Mouse (Mus musculus) telencephalon, adult 2 months (tissue): ENCODE measurements around the gene Mdh2.

Experiments used
- DNase-seq: peaks from one replicate; pipeline ENCODE4 v3.0.0-alpha.2; 2011; ENCODE audit warnings: low read depth, low spot score

Mdh2 gene

GRCm38 (mm10) chr5:135778471-135779445, at the start of gene Mdh2:
Gene Mdh2, plus strand, starts transcription at chr5:135778480.
- peak; percentile 100 for DNase-seq

- DNase-seq: no peak
Measured at GRCm38 (mm10) chr5:135729351-135729750, 48.9 kb upstream of the Mdh2 start.

GRCm38 (mm10) chr5:135730278-135730677, 48.0 kb upstream of the Mdh2 start:
- DNase-seq: no peak

GRCm38 (mm10) chr5:135730916-135731315, 47.4 kb upstream of the Mdh2 start:
- no peak for DNase-seq

- DNase-seq: no peak
Measured at GRCm38 (mm10) chr5:135731322-135731721, 47.0 kb upstream of the Mdh2 start.

- DNase-seq: no peak
Measured at GRCm38 (mm10) chr5:135733071-135733470, 45.2 kb upstream of the Mdh2 start.

- DNase-seq: no peak
Measured at GRCm38 (mm10) chr5:135734057-135734680, 44.1 kb upstream of the Mdh2 start.

GRCm38 (mm10) chr5:135735741-135736140, 42.5 kb upstream of the Mdh2 start:
- DNase-seq: no peak

- no peak for DNase-seq
Measured at GRCm38 (mm10) chr5:135736544-135736943, 41.7 kb upstream of the Mdh2 start.

- no peak for DNase-seq
Measured at GRCm38 (mm10) chr5:135737154-135737553, 41.1 kb upstream of the Mdh2 start.

GRCm38 (mm10) chr5:135738266-135738665, 40.0 kb upstream of the Mdh2 start:
- DNase-seq: no peak

GRCm38 (mm10) chr5:135742156-135742555, 36.1 kb upstream of the Mdh2 start:
- DNase-seq: no peak

GRCm38 (mm10) chr5:135742941-135743740, 35.1 kb upstream of the Mdh2 start:
- no peak for DNase-seq

- DNase-seq: peak; percentile 69
Measured at GRCm38 (mm10) chr5:135743741-135744609, 34.3 kb upstream of the Mdh2 start, which contains the start of gene Tmem120a. Gene Tmem120a, minus strand, starts transcription at chr5:135744448.

- DNase-seq: no peak
Measured at GRCm38 (mm10) chr5:135744742-135745141, 33.5 kb upstream of the Mdh2 start.

GRCm38 (mm10) chr5:135751041-135751440, 27.2 kb upstream of the Mdh2 start:
- no peak for DNase-seq

GRCm38 (mm10) chr5:135751595-135751994, 26.7 kb upstream of the Mdh2 start:
- DNase-seq: no peak

- no peak for DNase-seq
Measured at GRCm38 (mm10) chr5:135761881-135762280, 16.4 kb upstream of the Mdh2 start.

- DNase-seq: no peak
Measured at GRCm38 (mm10) chr5:135763526-135763925, 14.8 kb upstream of the Mdh2 start.

- DNase-seq: no peak
Measured at GRCm38 (mm10) chr5:135764971-135765370, 13.3 kb upstream of the Mdh2 start.

- no peak for DNase-seq
Measured at GRCm38 (mm10) chr5:135772519-135772918, 5.8 kb upstream of the Mdh2 start.
